Mouse (Mus musculus) kidney, postnatal 25 days (tissue): Measurements from ENCODE around the gene Scnn1g.

ENCODE experiments used
- DNase-seq, 2 experiments: peaks; one replicate each; pipeline ENCODE4 v3.0.0; 2021; ENCODE audit warnings: mixed read lengths in 2 of 2

The Scnn1g gene

GRCm38 (mm10) chr7:121734171-121734831 is at the start of gene Scnn1g:
TSS of gene Scnn1g (plus strand) at chr7:121734479.
- DNase-seq, result peak; percentile 88 to 93

GRCm38 (mm10) chr7:121685140-121685984 is 48.9 kb upstream of the Scnn1g start:
- DNase-seq, result no peak

- DNase-seq, result no peak
Measured at GRCm38 (mm10) chr7:121689338-121689737, 44.9 kb upstream of the Scnn1g start.

GRCm38 (mm10) chr7:121691803-121692202 is 42.5 kb upstream of the Scnn1g start:
- no peak for DNase-seq

- DNase-seq, result no peak
Measured at GRCm38 (mm10) chr7:121697170-121697569, 37.1 kb upstream of the Scnn1g start.

- no peak for DNase-seq
Measured at GRCm38 (mm10) chr7:121697574-121697973, 36.7 kb upstream of the Scnn1g start.

- no peak for DNase-seq
Measured at GRCm38 (mm10) chr7:121699218-121699617, 35.1 kb upstream of the Scnn1g start.

GRCm38 (mm10) chr7:121700480-121700879 is 33.8 kb upstream of the Scnn1g start:
- no peak for DNase-seq

- no peak for DNase-seq
Measured at GRCm38 (mm10) chr7:121701983-121702382, 32.3 kb upstream of the Scnn1g start.

- DNase-seq, result no peak
Measured at GRCm38 (mm10) chr7:121705051-121705450, 29.2 kb upstream of the Scnn1g start.

GRCm38 (mm10) chr7:121706411-121707072 is 27.7 kb upstream of the Scnn1g start:
- DNase-seq, result peak; percentile 68 to 80

- peak; percentile 96 to 97 for DNase-seq
Measured at GRCm38 (mm10) chr7:121707073-121707667, 27.1 kb upstream of the Scnn1g start, which contains the start of gene Usp31. TSS of gene Usp31 (minus strand) at chr7:121707253.

GRCm38 (mm10) chr7:121711171-121711570 is 23.1 kb upstream of the Scnn1g start:
- DNase-seq, result peak in 1 of 2 experiments; percentile 37

GRCm38 (mm10) chr7:121717031-121717430 is 17.2 kb upstream of the Scnn1g start:
- DNase-seq, result no peak

- peak; percentile 57 to 60 for DNase-seq
Measured at GRCm38 (mm10) chr7:121730225-121730624, 4.1 kb upstream of the Scnn1g start.

GRCm38 (mm10) chr7:121737511-121738415 is 3.5 kb downstream of the Scnn1g start:
- no peak for DNase-seq

- no peak for DNase-seq
Measured at GRCm38 (mm10) chr7:121750244-121750643, 16.0 kb downstream of the Scnn1g start.

- DNase-seq, result no peak
Measured at GRCm38 (mm10) chr7:121754748-121755147, 20.5 kb downstream of the Scnn1g start.

- no peak for DNase-seq
Measured at GRCm38 (mm10) chr7:121763328-121763727, 29.0 kb downstream of the Scnn1g start.

- DNase-seq, result no peak
Measured at GRCm38 (mm10) chr7:121767900-121768299, 33.6 kb downstream of the Scnn1g start.

- no peak for DNase-seq
Measured at GRCm38 (mm10) chr7:121768983-121769382, 34.7 kb downstream of the Scnn1g start.

- no peak for DNase-seq
Measured at GRCm38 (mm10) chr7:121778553-121778952, 44.3 kb downstream of the Scnn1g start.
